Mouse (Mus musculus): ENCODE measurements around the gene Mpp3. TPM values are rescaled to one million over a fixed set of nuclear protein-coding genes. Genes with fewer than 3 reads are reported as not detected.

The Mpp3 gene
- not detected for polyA plus RNA-seq (2017; shearing (Covaris generic))

GRCm38 (mm10) chr11:102028087-102028816 is at the start of gene Mpp3:
TSS of gene Mpp3 (minus strand) at chr11:102028461.

DNA sequence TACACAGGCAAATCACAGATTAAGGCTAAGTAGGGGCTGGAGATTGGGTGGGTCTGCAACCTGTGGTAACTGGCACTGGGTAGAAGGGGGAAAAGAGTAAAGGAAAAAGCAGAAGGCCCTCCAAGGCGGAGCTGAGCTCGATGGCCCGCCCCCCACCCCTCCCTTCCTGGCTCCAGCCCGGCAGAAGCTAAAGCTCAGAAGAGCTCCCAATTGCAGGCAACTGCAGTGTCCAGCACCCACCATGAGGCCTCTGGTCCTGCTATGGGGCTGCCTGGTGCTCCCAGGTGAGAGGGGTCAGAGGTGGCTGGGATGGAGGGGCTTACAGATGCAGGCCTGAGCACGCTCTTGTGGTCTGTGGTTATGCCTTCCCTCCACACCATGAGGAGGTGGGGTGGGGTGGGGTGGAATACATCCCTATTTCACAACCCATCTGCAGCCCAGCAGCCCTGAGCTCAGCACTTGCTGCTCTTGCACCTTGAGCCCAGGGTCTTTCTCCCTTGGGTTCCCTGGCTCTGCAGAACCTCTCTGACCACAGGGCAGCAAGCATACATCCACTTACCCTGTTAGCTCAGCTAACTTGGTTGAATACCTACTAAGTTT is 13.2 kb upstream of the Mpp3 start, which contains the start of gene Cd300lg:
Gene Cd300lg (plus strand): TSS at position 160 of the 600 bp plus-strand sequence.

GRCm38 (mm10) chr11:101986913-101987312 is 41.3 kb downstream of the Mpp3 start, which contains the start of gene Dusp3:
TSS of gene Dusp3 (minus strand) at chr11:101987013.

DNA sequence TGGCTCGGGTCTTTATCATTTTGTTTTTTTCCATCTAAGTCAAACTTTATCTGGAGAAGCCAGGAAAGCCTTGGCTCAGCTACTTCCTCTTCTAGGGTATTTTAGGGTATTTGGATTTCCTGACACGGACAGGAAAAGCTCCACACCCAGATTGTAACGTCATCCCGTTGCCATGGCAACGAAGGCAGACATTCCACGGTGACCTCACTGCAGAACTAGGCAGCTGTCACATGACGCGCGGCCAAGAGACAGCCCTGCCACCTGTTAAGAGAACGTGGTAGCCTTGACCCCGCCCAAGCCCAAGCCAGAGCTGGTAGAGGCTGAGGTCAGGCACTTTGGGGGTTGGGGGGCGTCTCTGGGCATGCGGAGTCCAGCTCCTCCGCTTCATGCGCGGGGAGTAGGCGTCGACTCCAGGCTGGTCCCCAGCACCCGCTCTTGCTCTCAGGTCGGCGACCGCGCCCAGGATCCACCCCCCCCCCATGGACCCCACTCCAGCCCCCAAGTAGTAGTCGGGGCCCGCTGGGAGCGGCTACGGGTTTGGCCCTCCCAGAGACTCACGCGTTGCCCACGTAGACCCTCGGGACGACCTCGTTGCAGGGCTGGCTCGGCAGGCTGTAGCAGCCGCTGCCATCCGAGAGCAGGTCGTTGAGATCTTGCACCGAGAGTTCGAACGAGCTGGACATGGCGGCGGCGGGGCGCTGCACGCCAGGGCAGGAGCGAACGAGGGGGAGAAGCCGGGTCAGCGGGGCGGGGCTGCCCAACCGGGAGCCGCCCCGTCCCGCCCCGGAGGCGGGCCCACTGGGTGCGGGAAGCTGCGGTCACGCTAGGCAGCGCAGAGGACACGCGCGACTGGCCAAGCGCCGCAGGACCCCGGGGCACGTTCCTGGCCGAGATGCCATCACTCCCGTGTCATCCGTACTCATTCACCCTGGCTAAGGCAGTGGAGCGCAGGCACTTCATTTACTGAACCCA is 43.9 kb downstream of the Mpp3 start, which contains the start of gene Cfap97d1:
Gene Cfap97d1 (plus strand): TSS at position 226 of the 972 bp plus-strand sequence.

GRCm38 (mm10) chr11:101966965-101967614 is 61.2 kb downstream of the Mpp3 start, which contains the start of gene Sost:
TSS of gene Sost (minus strand) at chr11:101967015.

Other genes starting within 250 kb of the Mpp3 start
- 0.43 TPM for gene Etv4, start 243.1 kb downstream of the Mpp3 start, polyA plus RNA-seq (2017; shearing (Covaris generic))
- gene Meox1, start 134.1 kb downstream of the Mpp3 start, polyA plus RNA-seq (2017; shearing (Covaris generic)), result not detected
- gene Sost, start 61.4 kb downstream of the Mpp3 start, polyA plus RNA-seq (2017; shearing (Covaris generic)), result not detected
- not detected for gene Cfap97d1, start 44.2 kb downstream of the Mpp3 start, polyA plus RNA-seq (2017; shearing (Covaris generic))
- gene Dusp3, start 41.4 kb downstream of the Mpp3 start, polyA plus RNA-seq (2017; shearing (Covaris generic)), result 0.29 TPM
- 0.11 TPM for gene Cd300lg, start 13.0 kb upstream of the Mpp3 start, polyA plus RNA-seq (2017; shearing (Covaris generic))
- gene Mpp2, start 60.1 kb upstream of the Mpp3 start, polyA plus RNA-seq (2017; shearing (Covaris generic)), result 5.7 TPM
- not detected for gene Ppy, start 72.9 kb upstream of the Mpp3 start, polyA plus RNA-seq (2017; shearing (Covaris generic))
- gene Pyy, start 79.4 kb upstream of the Mpp3 start, polyA plus RNA-seq (2017; shearing (Covaris generic)), result not detected
- gene Nags, start 117.1 kb upstream of the Mpp3 start, polyA plus RNA-seq (2017; shearing (Covaris generic)), result not detected
- gene Tmem101, start 127.9 kb upstream of the Mpp3 start, polyA plus RNA-seq (2017; shearing (Covaris generic)), result 17.7 TPM
- gene Lsm12, start 156.8 kb upstream of the Mpp3 start, polyA plus RNA-seq (2017; shearing (Covaris generic)), result 56.1 TPM
- gene G6pc3, start 161.2 kb upstream of the Mpp3 start, polyA plus RNA-seq (2017; shearing (Covaris generic)), result 41.3 TPM
- 16.7 TPM for gene Hdac5, start 201.7 kb upstream of the Mpp3 start, polyA plus RNA-seq (2017; shearing (Covaris generic))
- 1.3 TPM for gene BC030867, start 220.4 kb upstream of the Mpp3 start, polyA plus RNA-seq (2017; shearing (Covaris generic))
- not detected for gene Asb16, start 240.3 kb upstream of the Mpp3 start, polyA plus RNA-seq (2017; shearing (Covaris generic))

Data from activated CD4-positive, CD25-positive, alpha-beta regulatory T cell, adult 9 weeks (primary cell).